Mouse (Mus musculus) midbrain, embryonic 10.5 days (tissue): ENCODE results near the gene Sdc1. TPM values are rescaled to one million over a fixed set of nuclear protein-coding genes. Genes with fewer than 3 reads are reported as not detected.

Experiments used
- DNase-seq: peaks from one replicate; pipeline ENCODE4 v3.0.0-alpha.2; 2017; ENCODE audit warnings: low spot score
- H3K27ac ChIP-seq: fragments of 300-500 bp; sonication (generic); replicated peaks from 2 replicates; pipeline ENCODE4 v1.5.1; 2016; ENCODE audit warnings: mild to moderate bottlenecking
- H3K27me3 ChIP-seq: fragments of 300-500 bp; sonication (generic); 2 replicates; pipeline ENCODE4 v1.6.1; 2016; ENCODE audit warnings: low read depth, mild to moderate bottlenecking; ENCODE audit not compliant: poor library complexity, severe bottlenecking
- H3K36me3 ChIP-seq: fragments of 300-500 bp; sonication (generic); 2 replicates; pipeline ENCODE4 v1.6.1; 2016; ENCODE audit warnings: mild to moderate bottlenecking, moderate library complexity
- H3K4me1 ChIP-seq: fragments of 300-500 bp; sonication (generic); 2 replicates; pipeline ENCODE4 v1.6.1; 2016
- H3K4me3 ChIP-seq: fragments of 300-500 bp; sonication (generic); 2 replicates; pipeline ENCODE4 v1.5.1; 2016; ENCODE audit warnings: mild to moderate bottlenecking, moderate library complexity
- H3K9me3 ChIP-seq: fragments of 300-500 bp; sonication (generic); replicated peaks from 2 replicates; pipeline ENCODE4 v1.6.1; 2016; ENCODE audit warnings: mild to moderate bottlenecking
- WGBS: fragments of 180-500 bp; shearing (Covaris S2); methylation state at CpG from one replicate; pipeline ENCODE4 v1.1.7; 2016; 5-methylcytosine and 5-hydroxymethylcytosine counted together
- polyA plus RNA-seq: library from polyadenylated mRNA; unstranded; fragments of >200 nt; fragmentation: Nextera tagmentation; extraction: Ambion mirVana; gene quantifications from 2 replicates; pipeline ENCODE4 v1.2.1, GENCODE M21; 2016

Gene Sdc1
- polyA plus RNA-seq, 1 experiment from 2014 or later = 128 TPM

- WGBS = under 1% methylated on average over 37 of the region's 37 CpGs
- H3K4me3 ChIP-seq = peak overlapping the region; percentile 96
- H3K36me3 ChIP-seq = no peaks in the 10 kb centered on the region
- peaks cover 33% of the 10 kb centered on the region for H3K4me1 ChIP-seq
- peak overlapping the region; percentile 96 for H3K27ac ChIP-seq
- DNase-seq = peak; percentile 81
- H3K9me3 ChIP-seq = no peaks in the 10 kb centered on the region
- H3K27me3 ChIP-seq = peaks cover 5% of the 10 kb centered on the region; the same call in 1 of the 2 replicates
These were observed 789 bp downstream of the Sdc1 start for GRCm38 (mm10) chr12:8771844-8772380.

- under 1% methylated on average over 51 of the region's 55 CpGs for WGBS
- Histone ChIP-seq H3K4me1 (peaks cover 33% of the 10 kb centered on the region), H3K36me3 (no peaks in the 10 kb centered on the region), H3K27me3 (peaks cover 5% of the 10 kb centered on the region; the same call in 1 of the 2 replicates), H3K9me3 (no peaks in the 10 kb centered on the region), H3K27ac (peak overlapping the region; percentile 96), H3K4me3 (peak overlapping the region; percentile 96)
- DNase-seq = peak; percentile 81
These were observed 1.5 kb downstream of the Sdc1 start for GRCm38 (mm10) chr12:8772451-8773143.

DNA sequence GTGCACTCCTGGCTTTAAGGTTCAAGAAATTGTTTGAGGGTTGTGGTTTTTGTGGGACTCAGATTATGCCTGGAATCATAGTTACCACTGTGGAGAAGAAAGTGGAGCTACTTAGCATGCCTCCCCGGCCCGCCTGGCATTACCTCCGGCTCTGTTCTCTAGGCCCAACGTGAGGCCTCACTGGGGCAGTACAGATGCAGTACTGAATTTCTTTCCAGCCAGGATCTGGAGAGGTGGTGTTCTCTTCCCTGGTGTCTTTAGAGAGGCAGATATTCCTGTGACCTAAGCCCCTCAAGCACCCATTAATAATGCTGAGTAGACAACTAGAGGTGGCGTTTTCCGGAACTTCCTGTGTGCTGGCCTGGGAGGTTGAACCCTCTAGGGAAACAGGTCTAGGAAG, 2.2 kb downstream of the Sdc1 start:
- H3K36me3 ChIP-seq = peaks cover 3% of the 10 kb centered on the region; the same call in 1 of the 2 replicates
- peaks cover 33% of the 10 kb centered on the region for H3K4me1 ChIP-seq
- H3K4me3 ChIP-seq = peak overlapping the region; percentile 96
- WGBS = 50% methylated on average over 6 of the region's 6 CpGs
- peaks cover 5% of the 10 kb centered on the region; the same call in 1 of the 2 replicates for H3K27me3 ChIP-seq
- H3K9me3 ChIP-seq = no peaks in the 10 kb centered on the region
- DNase-seq = no peak
- H3K27ac ChIP-seq = peak overlapping the region; percentile 96

DNA sequence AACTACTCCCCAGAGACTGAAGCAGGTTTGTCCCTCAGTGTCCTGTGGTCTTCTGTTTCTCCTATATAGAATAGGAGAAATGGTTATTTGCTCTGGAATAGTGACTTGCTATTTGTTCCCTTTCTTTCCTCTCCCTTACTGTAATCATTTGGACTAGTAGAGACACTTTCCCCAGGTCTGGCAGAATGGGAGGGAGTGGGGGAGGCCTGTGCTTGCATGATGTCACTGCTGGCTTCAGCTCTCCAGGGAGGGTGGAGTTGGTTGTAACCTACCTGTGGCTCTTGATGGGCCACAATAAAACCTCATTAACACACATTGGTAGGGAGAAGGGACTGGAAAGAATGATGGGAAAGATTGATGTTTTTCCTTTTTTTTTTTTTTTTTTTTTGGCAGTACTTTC, 3.1 kb downstream of the Sdc1 start:
- Histone ChIP-seq H3K4me1 (peaks cover 33% of the 10 kb centered on the region), H3K4me3 (peak overlapping the region; percentile 20; the same call in 1 of the 2 replicates), H3K27me3 (peaks cover 5% of the 10 kb centered on the region; the same call in 1 of the 2 replicates), H3K36me3 (peaks cover 11% of the 10 kb centered on the region; the same call in 1 of the 2 replicates), H3K27ac (no peak overlapping the region), H3K9me3 (no peaks in the 10 kb centered on the region)
- DNase-seq = no peak

GRCm38 (mm10) chr12:8776206-8776605, 5.1 kb downstream of the Sdc1 start:
- 95% methylated on average over 7 of the region's 7 CpGs for WGBS
- DNase-seq = no peak
- H3K27ac ChIP-seq = no peak overlapping the region
- H3K9me3 ChIP-seq = no peaks in the 10 kb centered on the region
- peaks cover 24% of the 10 kb centered on the region for H3K36me3 ChIP-seq
- H3K4me3 ChIP-seq = no peak overlapping the region
- no peaks in the 10 kb centered on the region for H3K27me3 ChIP-seq
- H3K4me1 ChIP-seq = peaks cover 38% of the 10 kb centered on the region

GRCm38 (mm10) chr12:8776741-8777140, 5.6 kb downstream of the Sdc1 start:
- 87% methylated on average over 3 of the region's 3 CpGs for WGBS
- no peak overlapping the region for H3K27ac ChIP-seq
- peaks cover 37% of the 10 kb centered on the region for H3K4me1 ChIP-seq
- peaks cover 24% of the 10 kb centered on the region for H3K36me3 ChIP-seq
- no peak for DNase-seq
- H3K9me3 ChIP-seq = no peaks in the 10 kb centered on the region
- H3K4me3 ChIP-seq = no peak overlapping the region
- no peaks in the 10 kb centered on the region for H3K27me3 ChIP-seq

- no peaks in the 10 kb centered on the region for H3K27me3 ChIP-seq
- peaks cover 31% of the 10 kb centered on the region for H3K4me1 ChIP-seq
- H3K4me3 ChIP-seq = no peak overlapping the region
- 93% methylated on average over 7 of the region's 7 CpGs for WGBS
- H3K27ac ChIP-seq = no peak overlapping the region
- H3K36me3 ChIP-seq = peaks cover 28% of the 10 kb centered on the region
- H3K9me3 ChIP-seq = no peaks in the 10 kb centered on the region
- no peak for DNase-seq
These were observed 7.0 kb downstream of the Sdc1 start for GRCm38 (mm10) chr12:8778106-8778505.

- DNase-seq = no peak
- no peak overlapping the region for H3K4me3 ChIP-seq
- H3K4me1 ChIP-seq = peaks cover 22% of the 10 kb centered on the region
- H3K36me3 ChIP-seq = peaks cover 32% of the 10 kb centered on the region
- no peak overlapping the region for H3K27ac ChIP-seq
- 84% methylated on average over 4 of the region's 4 CpGs for WGBS
- H3K27me3 ChIP-seq = no peaks in the 10 kb centered on the region
- no peaks in the 10 kb centered on the region for H3K9me3 ChIP-seq
These were observed 8.7 kb downstream of the Sdc1 start for GRCm38 (mm10) chr12:8779851-8780250.

DNA sequence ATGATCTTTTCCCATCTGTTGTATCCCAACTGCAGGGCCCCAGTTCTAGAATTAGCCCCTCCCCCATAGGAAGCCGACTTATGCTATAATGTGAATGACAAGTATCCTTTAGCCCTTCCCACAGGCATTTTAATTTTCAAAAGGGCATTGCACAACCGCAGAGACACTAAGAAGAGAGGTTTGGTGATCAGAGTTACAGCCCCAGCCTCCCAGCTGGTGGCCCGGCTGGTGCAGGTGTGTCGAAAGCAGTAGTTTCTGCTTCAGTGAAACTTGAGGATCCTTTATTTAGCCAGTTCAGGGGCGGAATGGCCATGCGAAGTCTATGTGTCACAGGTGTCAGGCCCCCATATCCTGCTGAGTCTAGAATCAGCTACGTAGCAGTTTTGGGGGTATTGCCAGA, 10.0 kb downstream of the Sdc1 start:
- 86% methylated on average over 7 of the region's 7 CpGs for WGBS
- no peak overlapping the region for H3K27ac ChIP-seq
- H3K36me3 ChIP-seq = peaks cover 41% of the 10 kb centered on the region
- no peaks in the 10 kb centered on the region for H3K27me3 ChIP-seq
- H3K9me3 ChIP-seq = no peaks in the 10 kb centered on the region
- H3K4me1 ChIP-seq = peaks cover 27% of the 10 kb centered on the region; the same call in 1 of the 2 replicates
- DNase-seq = no peak
- H3K4me3 ChIP-seq = no peak overlapping the region

GRCm38 (mm10) chr12:8781681-8782378, 10.7 kb downstream of the Sdc1 start:
- no peak overlapping the region for H3K4me3 ChIP-seq
- no peaks in the 10 kb centered on the region for H3K9me3 ChIP-seq
- H3K4me1 ChIP-seq = peaks cover 34% of the 10 kb centered on the region
- DNase-seq = no peak
- H3K27ac ChIP-seq = no peak overlapping the region
- H3K27me3 ChIP-seq = no peaks in the 10 kb centered on the region
- 88% methylated on average over 9 of the region's 9 CpGs for WGBS
- H3K36me3 ChIP-seq = peaks cover 41% of the 10 kb centered on the region

DNA sequence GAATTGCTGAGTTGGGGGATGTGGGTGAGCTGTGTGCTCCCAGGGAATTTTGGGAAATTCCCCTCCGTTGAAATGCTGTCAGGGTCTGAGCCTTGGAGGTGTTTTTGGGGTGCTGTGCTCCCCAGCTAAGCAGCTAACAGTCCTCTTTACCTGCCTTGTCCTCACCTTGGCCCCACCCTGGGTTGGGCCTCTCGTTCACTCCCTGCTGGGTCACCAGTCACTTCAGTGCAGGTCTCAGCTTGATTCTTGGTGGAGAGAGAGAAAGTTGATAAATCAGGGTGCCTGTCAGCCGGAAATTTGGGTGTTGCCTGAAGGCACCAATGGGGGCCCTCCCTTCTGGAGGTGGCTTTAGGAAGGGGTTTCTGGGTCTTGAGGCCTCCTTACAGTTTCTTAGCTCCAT, 11.4 kb downstream of the Sdc1 start:
- peaks cover 41% of the 10 kb centered on the region for H3K4me1 ChIP-seq
- no peaks in the 10 kb centered on the region for H3K27me3 ChIP-seq
- no peak overlapping the region for H3K4me3 ChIP-seq
- H3K36me3 ChIP-seq = peaks cover 41% of the 10 kb centered on the region
- WGBS = 87% methylated on average over 3 of the region's 3 CpGs
- no peak for DNase-seq
- H3K27ac ChIP-seq = no peak overlapping the region
- H3K9me3 ChIP-seq = no peaks in the 10 kb centered on the region

- 85% methylated on average over 9 of the region's 9 CpGs for WGBS
- no peaks in the 10 kb centered on the region for H3K9me3 ChIP-seq
- H3K4me3 ChIP-seq = no peak overlapping the region
- peaks cover 55% of the 10 kb centered on the region for H3K4me1 ChIP-seq
- H3K36me3 ChIP-seq = peaks cover 32% of the 10 kb centered on the region
- no peaks in the 10 kb centered on the region for H3K27me3 ChIP-seq
- no peak overlapping the region for H3K27ac ChIP-seq
- no peak for DNase-seq
These were observed 13.1 kb downstream of the Sdc1 start for GRCm38 (mm10) chr12:8784189-8784588.

GRCm38 (mm10) chr12:8786476-8786875, 15.4 kb downstream of the Sdc1 start:
- no peak for DNase-seq
- WGBS = 87% methylated on average over 5 of the region's 5 CpGs
- Histone ChIP-seq H3K9me3 (no peaks in the 10 kb centered on the region), H3K4me1 (peaks cover 42% of the 10 kb centered on the region), H3K4me3 (no peak overlapping the region), H3K36me3 (peaks cover 42% of the 10 kb centered on the region), H3K27ac (no peak overlapping the region), H3K27me3 (no peaks in the 10 kb centered on the region)
